Mouse (Mus musculus) CH12.LX (cell line): ENCODE data around the gene Clspn. TPM values are rescaled to one million over a fixed set of nuclear protein-coding genes. Genes with fewer than 3 reads are reported as not detected.
"Not testable (repeated sequence)": the region's sequence is repeated elsewhere in the genome, so short reads cannot be mapped to it uniquely, and the experiment has no call there.

Experiments
- DNase-seq: peaks from one replicate; pipeline ENCODE4 v3.0.0-alpha.2; 2013; ENCODE audit errors: extremely low read depth
- H3K27ac ChIP-seq: 2 replicates; pipeline ENCODE4 v1.5.1; 2012; ENCODE audit warnings: low read depth, mild to moderate bottlenecking, control low read depth, moderate library complexity; ENCODE audit not compliant: insufficient read depth
- H3K27me3 ChIP-seq: replicated peaks from 2 replicates; pipeline ENCODE3; 2012; ENCODE audit warnings: inconsistent platforms
- H3K36me3 ChIP-seq, 2 experiments: replicated peaks in 1 of 2; 2 replicates each; pipeline versions ENCODE3 to v1.6.1; 2012; ENCODE audit warnings: inconsistent platforms in 1 of 2, low read length in 1 of 2, mild to moderate bottlenecking in 1 of 2, mixed read lengths in 1 of 2, moderate library complexity in 1 of 2; ENCODE audit not compliant: control insufficient read depth in 1 of 2, insufficient read depth in 1 of 2
- H3K4me1 ChIP-seq, 2 experiments: 2 replicates each; pipeline ENCODE4 v1.6.1; 2012; ENCODE audit warnings: inconsistent platforms in 1 of 2, moderate library complexity in 1 of 2; ENCODE audit not compliant: insufficient read depth in 2 of 2, control insufficient read depth in 1 of 2
- H3K4me2 ChIP-seq: 2 replicates; pipeline ENCODE4 v1.6.1; 2012; ENCODE audit warnings: low read depth, mild to moderate bottlenecking, control low read depth; ENCODE audit not compliant: poor library complexity, insufficient read depth, severe bottlenecking
- H3K4me3 ChIP-seq, 3 experiments: fragments of 150-350 bp in 1 of 3; sonication (generic) in 1 of 3; replicated peaks in 1 of 3; 2 replicates each; pipeline versions ENCODE3 to v1.5.1; 2011 to 2012; ENCODE audit warnings: low read depth in 2 of 3, low read length in 2 of 3, mild to moderate bottlenecking in 2 of 3, moderate library complexity in 2 of 3, control low read depth in 1 of 3, improper control_type of control experiment in 1 of 3, inconsistent platforms in 1 of 3, mixed read lengths in 1 of 3; ENCODE audit not compliant: poor library complexity in 1 of 3
- H3K79me2 ChIP-seq: replicated peaks from 2 replicates; pipeline ENCODE4 v1.6.1; 2012; ENCODE audit warnings: mild to moderate bottlenecking, moderate library complexity; ENCODE audit not compliant: control insufficient read depth, poor library complexity, insufficient read depth, severe bottlenecking; ENCODE audit errors: extremely low read depth
- H3K9ac ChIP-seq: 2 replicates; pipeline ENCODE4 v1.6.1; 2012; ENCODE audit warnings: low read depth, mild to moderate bottlenecking, control low read depth, moderate library complexity; ENCODE audit not compliant: insufficient read depth
- H3K9me3 ChIP-seq: replicated peaks from 2 replicates; pipeline ENCODE3; 2012; ENCODE audit warnings: low read length, inconsistent platforms, mixed read lengths
- BHLHE40 ChIP-seq: IDR thresholded peaks from 2 replicates; pipeline ENCODE4 v1.6.1; 2011; ENCODE audit warnings: mild to moderate bottlenecking, low read depth, low read length, improper control_type of control experiment
- CTCF ChIP-seq, 2 experiments: IDR thresholded peaks in 1 of 2; conservative IDR thresholded peaks in 1 of 2; 2 replicates each; pipeline ENCODE4 v1.5.1; 2011 to 2012; ENCODE audit warnings: low read depth in 2 of 2, low read length in 2 of 2, improper control_type of control experiment in 1 of 2, inconsistent platforms in 1 of 2, mild to moderate bottlenecking in 1 of 2, moderate library complexity in 1 of 2
- EP300 ChIP-seq: IDR thresholded peaks from 2 replicates; pipeline ENCODE4 v1.6.1; 2011; ENCODE audit warnings: low read length, improper control_type of control experiment
- ETS1 ChIP-seq: conservative IDR thresholded peaks from 2 replicates; pipeline ENCODE4 v1.6.1; 2012; ENCODE audit warnings: low read depth, mild to moderate bottlenecking, inconsistent platforms, low read length, improper control_type of control experiment, moderate library complexity
- HCFC1 ChIP-seq: IDR thresholded peaks from 2 replicates; pipeline ENCODE4 v1.6.1; 2012; ENCODE audit warnings: low read depth, mild to moderate bottlenecking, inconsistent platforms, low read length, improper control_type of control experiment
- IRF4 ChIP-seq: IDR thresholded peaks from 2 replicates; pipeline ENCODE4 v1.6.1; 2014; ENCODE audit warnings: low read depth, mild to moderate bottlenecking, inconsistent platforms, low read length, improper control_type of control experiment
- MAFK ChIP-seq: IDR thresholded peaks from 2 replicates; pipeline ENCODE4 v1.6.1; 2011; ENCODE audit warnings: low read length, improper control_type of control experiment; ENCODE audit not compliant: insufficient replicate concordance
- MAX ChIP-seq: IDR thresholded peaks from 2 replicates; pipeline ENCODE4 v1.6.1; 2011; ENCODE audit warnings: low read length, improper control_type of control experiment
- MEF2A ChIP-seq: IDR thresholded peaks from 2 replicates; pipeline ENCODE4 v1.6.1; 2014; ENCODE audit warnings: low read depth, mild to moderate bottlenecking, inconsistent platforms, low read length, improper control_type of control experiment, borderline replicate concordance
- MXI1 ChIP-seq: IDR thresholded peaks from 2 replicates; pipeline ENCODE4 v1.6.1; 2011; ENCODE audit warnings: mild to moderate bottlenecking, low read depth, low read length, improper control_type of control experiment
- NELFE ChIP-seq: IDR thresholded peaks from 2 replicates; pipeline ENCODE4 v1.6.1; 2011; ENCODE audit warnings: low read depth, low read length, improper control_type of control experiment
- PAX5 ChIP-seq: IDR thresholded peaks from 2 replicates; pipeline ENCODE4 v1.6.1; 2012; ENCODE audit warnings: low read length, inconsistent platforms, mixed read lengths
- POLR2A ChIP-seq: IDR thresholded peaks from 2 replicates; pipeline ENCODE4 v1.6.1; 2011; ENCODE audit warnings: low read depth, mild to moderate bottlenecking, improper control_type of control experiment, low read length
- POLR2AphosphoS2 ChIP-seq: IDR thresholded peaks from 2 replicates; pipeline ENCODE4 v1.6.1; 2011; ENCODE audit warnings: low read depth, low read length, improper control_type of control experiment
- RAD21 ChIP-seq: IDR thresholded peaks from 2 replicates; pipeline ENCODE4 v1.6.1; 2011; ENCODE audit warnings: low read depth, mild to moderate bottlenecking, low read length, improper control_type of control experiment, moderate library complexity
- SMC3 ChIP-seq: IDR thresholded peaks from 2 replicates; pipeline ENCODE4 v1.6.1; 2011; ENCODE audit warnings: low read depth, low read length, improper control_type of control experiment
- UBTF ChIP-seq: IDR thresholded peaks from 2 replicates; pipeline ENCODE4 v1.6.1; 2012; ENCODE audit warnings: low read depth, mild to moderate bottlenecking, inconsistent platforms, low read length, improper control_type of control experiment, moderate library complexity
- USF1 ChIP-seq: IDR thresholded peaks from 2 replicates; pipeline ENCODE4 v1.6.1; 2014; ENCODE audit warnings: low read depth, mild to moderate bottlenecking, inconsistent platforms, low read length, improper control_type of control experiment
- ZMIZ1 ChIP-seq: IDR thresholded peaks from 2 replicates; pipeline ENCODE4 v1.6.1; 2012; ENCODE audit warnings: low read depth, mild to moderate bottlenecking, inconsistent platforms, low read length, improper control_type of control experiment
- dilution Hi-C: fragments of 300-500 bp; cut with MboI; formaldehyde crosslinking; loops from 2 replicates; pipeline ENCODE4 v1.14.3; 2020; ENCODE audit warnings: low sequenced_read_pairs; ENCODE audit not compliant: extremely low pct_unique_long_range_greater_than_20kb, extremely low pct_ligation_motif_present
- in situ Hi-C: fragments of 300-500 bp; cut with MboI; formaldehyde crosslinking; loops from 3 replicates; pipeline ENCODE4 v1.14.3; 2019; ENCODE audit warnings: low sequenced_read_pairs, low pct_ligation_motif_present, low pct_unique_long_range_greater_than_20kb, mixed read lengths
- polyA plus RNA-seq: library from polyadenylated mRNA; unstranded; fragments of >175 nt; gene quantifications from 2 replicates; pipeline ENCODE4 v1.2.1, GENCODE M21; 2012; ENCODE audit warnings: low read depth; ENCODE audit not compliant: insufficient read length
- total RNA-seq, 2 experiments: library from RNA; depleted of rRNA; stranded (reverse); fragments of 300-350 nt in 1 of 2; fragments of >200 nt in 1 of 2; gene quantifications; 2 replicates each; pipeline ENCODE4 v1.2.3; 2012 to 2014

The Clspn gene
- total and polyA plus RNA-seq, 3 experiments: 25.5 to 90.0 (median 34.9) TPM

GRCm38 (mm10) chr4:126533729-126534070 lies 23.0 kb upstream of the Clspn start:
- H3K27me3 ChIP-seq: peaks cover 7% of the 10 kb centered on the region
- TF ChIP-seq ZMIZ1: no peak
- peak; percentile 60; the same call in 1 of the 2 replicates for TF ChIP-seq NELFE
- TF ChIP-seq MEF2A: 0 out of 2 replicates have a peak, but pooled peaks have one; percentile 9
- 0 out of 2 replicates have a peak, but pooled peaks have one; percentile 3 for TF ChIP-seq UBTF
- peak; percentile 67; the same call in 1 of the 2 replicates for TF ChIP-seq POLR2A
- no peak for TF ChIP-seq SMC3
- no peak for TF ChIP-seq HCFC1
- TF ChIP-seq PAX5: no peak
- no peak for TF ChIP-seq IRF4
- TF ChIP-seq MXI1: no peak
- no peak for TF ChIP-seq MAX
- TF ChIP-seq MAFK: no peak
- TF ChIP-seq BHLHE40: 0 out of 2 replicates have a peak, but pooled peaks have one; percentile 26
- no peak for TF ChIP-seq POLR2AphosphoS2
- no peak for TF ChIP-seq CTCF (conservative IDR thresholded peaks at IDR 0.05 in 1 of 2, IDR thresholded peaks at IDR 0.05 in 1 of 2; ENCODE audit: low read depth in 2 of 2, low read length in 2 of 2)
- TF ChIP-seq ETS1: no peak
- no peak for TF ChIP-seq USF1
- TF ChIP-seq RAD21: no peak
- TF ChIP-seq EP300: no peak
- peak overlapping the region; percentile 83 for H3K4me2 ChIP-seq
- no peaks in the 10 kb centered on the region for H3K79me2 ChIP-seq
- peak overlapping the region; percentile 71 to 84 (median 73) for H3K4me3 ChIP-seq
- dilution Hi-C loops (no loop called here), in situ Hi-C loops (no loop called here)
- no peak for DNase-seq
- no peaks in the 10 kb centered on the region for H3K36me3 ChIP-seq
- H3K9me3 ChIP-seq: no peaks in the 10 kb centered on the region
- H3K27ac ChIP-seq: no peak overlapping the region
- H3K9ac ChIP-seq: peak overlapping the region; percentile 54
- peaks cover 8 to 35% of the 10 kb centered on the region in 2 experiments for H3K4me1 ChIP-seq

GRCm38 (mm10) chr4:126535631-126536030 lies 21.1 kb upstream of the Clspn start:
- H3K27ac ChIP-seq, H3K27me3 ChIP-seq, in situ Hi-C loops, H3K4me2 ChIP-seq, H3K4me3 ChIP-seq, H3K9ac ChIP-seq, dilution Hi-C loops, H3K79me2 ChIP-seq, H3K9me3 ChIP-seq, H3K36me3 ChIP-seq, DNase-seq: not testable (repeated sequence)
- peaks cover 8 to 51% of the 10 kb centered on the region in 2 experiments for H3K4me1 ChIP-seq
